Mouse (Mus musculus): ENCODE data around the gene Disp3. TPM values are rescaled to one million over a fixed set of nuclear protein-coding genes. Genes with fewer than 3 reads are reported as not detected.
A peak's percentile ranks its signal among the peaks of the same experiment; 100 is the strongest.

The Disp3 gene
- total RNA-seq, 2 experiments from 2014 or later: 37.5 to 39.4 TPM

DNA sequence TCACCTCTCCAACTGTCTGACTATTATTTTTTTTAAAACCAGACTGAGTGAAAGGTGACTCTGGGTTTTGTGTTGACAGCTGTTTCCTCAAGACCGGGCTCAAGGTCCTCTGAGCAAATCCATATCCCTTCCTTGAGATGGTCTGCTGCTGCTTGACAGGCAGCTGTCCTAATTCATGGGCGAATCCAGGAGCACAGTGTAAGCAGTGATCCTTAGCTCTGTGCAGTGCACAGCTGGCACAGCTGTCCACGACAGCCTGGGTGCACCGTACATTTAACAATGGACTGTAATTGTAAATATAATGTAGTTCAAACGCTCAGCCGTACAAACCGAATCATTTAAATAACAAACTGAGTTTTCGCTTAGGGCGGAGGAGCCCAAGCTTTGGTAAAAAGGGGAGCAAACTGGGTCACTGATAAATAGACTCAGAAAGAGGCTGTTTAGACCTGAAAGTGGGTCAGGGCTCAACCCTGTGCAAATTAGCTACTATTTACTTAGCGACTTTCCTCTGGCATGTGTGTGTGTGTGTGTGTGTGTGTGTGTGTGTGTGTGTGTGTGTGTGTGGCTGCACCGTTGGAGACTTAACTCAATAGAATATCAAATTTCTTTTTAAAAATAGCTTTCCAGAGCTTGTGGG, 72.4 kb downstream of the Disp3 start:
- no peak for DNase-seq

DNA sequence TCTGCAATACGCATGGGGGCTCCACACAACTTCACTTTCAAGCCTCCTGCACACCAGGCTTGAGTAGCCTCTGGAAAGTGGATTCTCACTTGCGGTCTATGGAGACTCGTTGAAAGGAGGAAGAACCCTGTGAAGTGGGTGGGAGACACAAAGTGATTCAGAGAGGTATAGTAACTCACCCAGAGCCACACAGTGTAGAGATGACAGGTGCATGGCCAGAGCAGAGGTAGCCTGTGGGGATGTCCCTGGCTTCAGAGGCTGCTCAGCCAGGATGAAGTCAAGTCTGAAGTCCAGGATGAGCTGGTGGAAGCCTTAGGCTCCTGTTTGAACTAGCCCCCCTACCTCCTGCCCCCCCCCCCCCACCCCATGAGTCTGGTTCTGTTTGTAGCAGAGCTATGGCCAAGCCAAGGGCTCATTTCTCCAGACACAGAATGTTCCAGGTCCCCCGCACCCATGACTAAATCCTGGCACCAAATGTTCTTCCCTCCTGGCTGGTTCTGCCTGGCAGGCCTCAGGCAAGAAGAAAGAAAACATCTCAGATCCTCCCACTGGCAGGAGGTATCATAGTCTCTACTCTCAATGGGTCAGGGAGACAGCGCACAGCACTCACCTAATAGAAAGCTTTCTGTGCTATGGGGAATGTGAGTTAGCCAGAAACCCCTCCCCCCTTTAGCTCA, 73.2 kb downstream of the Disp3 start:
- peak; percentile 76 to 77 for DNase-seq

DNA sequence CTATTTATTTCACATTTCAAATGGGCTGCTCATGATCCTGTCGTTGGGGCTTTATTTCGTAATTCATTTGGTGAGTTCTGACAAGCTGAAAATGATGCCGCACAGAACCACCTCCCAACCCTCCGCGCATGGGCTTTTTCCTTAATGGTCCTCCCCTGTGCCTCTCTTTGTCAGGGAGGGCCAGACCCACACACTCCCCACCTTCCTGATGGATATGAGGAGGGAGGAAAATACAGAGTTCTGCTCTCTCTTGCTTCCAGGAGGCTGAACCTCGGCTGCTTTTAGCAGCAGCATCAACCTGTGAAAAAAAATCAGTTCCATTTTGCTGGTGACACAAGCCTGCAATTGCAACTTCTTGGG, 82.9 kb downstream of the Disp3 start:
- DNase-seq: no peak

DNA sequence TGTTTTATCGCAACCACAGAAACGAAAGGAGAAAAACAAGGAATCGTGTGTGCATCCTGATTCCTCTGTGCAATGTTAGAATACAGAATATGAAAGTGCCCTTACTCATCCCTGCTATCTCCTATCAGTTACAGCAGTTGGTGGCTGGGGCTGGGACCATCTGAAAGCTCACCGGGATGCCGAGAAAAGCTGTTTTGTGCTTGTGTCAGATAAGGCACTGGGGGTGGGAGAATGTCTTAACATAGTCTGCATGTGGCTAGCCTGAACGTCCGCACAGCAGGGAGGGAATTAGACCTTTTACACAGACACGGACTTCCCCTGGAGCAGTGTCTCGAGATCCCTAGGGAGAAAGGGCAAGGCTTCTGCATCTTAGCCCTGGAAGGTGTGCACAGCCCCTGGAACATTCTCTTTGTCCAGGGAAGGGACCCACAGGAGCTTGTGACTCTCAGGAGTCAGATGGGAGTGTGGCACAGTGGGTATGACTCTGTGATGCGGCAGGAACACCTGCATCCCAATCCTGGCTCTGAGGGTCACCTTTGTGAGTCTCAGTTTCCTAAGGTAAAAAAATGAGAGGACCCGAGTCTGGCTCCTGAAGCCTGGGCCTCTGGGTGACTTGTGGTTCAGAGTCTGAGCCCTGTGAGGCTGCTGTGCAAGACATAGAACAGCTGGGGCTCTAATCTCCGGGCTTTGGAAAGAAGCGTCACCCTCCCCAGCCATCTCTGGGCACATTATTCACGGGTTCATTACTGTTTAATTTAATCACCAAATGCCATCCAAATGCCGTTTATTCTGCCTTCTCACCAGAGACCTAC, 83.5 kb downstream of the Disp3 start:
- DNase-seq: no peak

DNA sequence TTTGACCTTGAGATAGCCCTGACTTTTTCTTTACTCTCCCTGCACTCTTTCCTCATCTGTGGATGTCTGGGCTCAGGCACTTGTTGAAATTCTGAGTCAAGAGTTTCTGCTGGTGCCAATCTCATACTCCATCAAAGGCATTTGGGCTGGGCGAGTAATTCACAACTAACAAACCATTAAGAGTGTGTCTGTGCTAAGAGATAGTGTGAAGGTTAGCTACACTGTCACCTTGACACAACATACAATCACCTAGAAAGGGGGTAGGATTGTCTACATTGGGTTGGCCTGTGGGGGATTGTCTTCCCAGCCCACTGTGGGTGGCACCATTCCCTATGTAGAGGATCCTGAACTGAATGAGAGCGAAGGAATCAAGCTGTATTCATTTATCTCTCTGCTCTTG, 84.2 kb downstream of the Disp3 start:
- DNase-seq: no peak

DNA sequence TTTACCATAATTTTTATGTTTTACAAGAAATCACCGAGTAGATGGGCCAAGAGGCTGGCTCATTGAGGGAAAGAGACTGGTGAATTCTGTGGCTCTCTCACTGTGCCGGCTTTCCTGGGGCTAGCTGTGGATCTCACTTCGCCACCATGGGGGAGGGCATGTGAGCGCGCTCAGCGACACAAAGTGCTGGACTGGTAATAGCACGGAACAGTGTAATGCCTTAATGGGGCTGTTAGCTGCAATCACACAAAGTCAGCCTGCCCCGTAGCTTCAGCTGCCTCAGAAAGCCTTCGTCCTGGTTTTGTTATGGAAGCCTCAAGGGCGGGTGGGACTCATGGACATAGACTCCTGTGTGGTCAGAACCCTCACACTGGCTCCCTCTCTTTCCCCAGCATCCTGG, 89.0 kb downstream of the Disp3 start:
- DNase-seq: no peak

DNA sequence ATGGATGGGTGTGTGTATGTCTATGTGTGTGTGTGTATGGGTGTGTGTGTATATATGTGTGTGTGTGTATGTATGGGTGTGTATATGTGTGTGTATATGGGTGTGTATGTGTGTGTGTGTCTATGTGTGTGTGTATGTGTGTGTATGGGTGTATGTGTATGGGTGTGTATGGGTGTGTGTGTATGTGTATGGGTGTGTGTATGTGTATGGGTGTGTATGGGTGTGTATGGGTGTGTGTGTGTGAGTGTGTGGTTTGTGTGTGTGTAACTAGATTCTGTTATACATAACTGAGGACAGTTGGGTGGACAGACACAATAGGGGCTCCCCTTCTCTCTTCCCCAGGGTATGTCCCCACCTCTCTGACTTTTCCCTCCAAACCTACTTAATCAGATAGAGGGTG, 93.4 kb downstream of the Disp3 start:
- DNase-seq: no peak

DNA sequence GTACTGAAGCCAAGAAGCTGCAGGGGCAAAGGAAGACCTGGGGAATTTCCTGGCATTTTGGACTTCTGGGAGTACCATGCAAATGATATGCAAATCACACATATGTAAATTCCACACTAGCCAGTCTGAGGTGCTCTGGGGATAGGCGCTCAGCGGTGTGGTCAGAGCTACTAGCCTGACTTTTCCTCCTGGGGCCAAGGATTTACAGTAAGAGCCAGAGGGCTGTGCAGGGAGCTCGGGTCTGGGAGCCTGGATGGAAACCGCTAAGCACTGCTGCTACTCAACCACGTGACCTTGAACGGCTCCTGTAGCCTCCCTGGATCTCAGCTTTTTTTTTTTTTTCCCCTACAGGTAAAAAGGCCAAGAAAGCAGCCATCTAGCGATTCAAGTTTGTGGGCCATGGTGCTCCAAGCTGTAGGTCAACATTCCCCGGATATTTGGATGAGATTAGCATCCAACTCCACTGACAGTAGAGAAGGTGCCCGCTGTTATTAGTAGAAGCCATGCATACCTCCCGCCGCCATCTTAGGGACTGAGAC, 95.0 kb downstream of the Disp3 start:
- no peak for DNase-seq

Other genes with a start within 250 kb of the Disp3 start
- gene Clcn6, start 249.1 kb downstream of the Disp3 start, total RNA-seq (2021): 10 to 100 TPM; 71.1 to 75.3 TPM
- gene Mthfr, start 248.9 kb downstream of the Disp3 start, total RNA-seq (2021): 10 to 100 TPM; 29.1 to 33.2 TPM
- 1 to 10 TPM; 7.3 TPM for gene Agtrap, start 199.9 kb downstream of the Disp3 start, total RNA-seq (2021)
- gene Mad2l2, start 157.6 kb downstream of the Disp3 start, total RNA-seq (2021): 10 to 100 TPM; 14.5 to 15.6 TPM
- 1 to 10 TPM; 1.3 to 1.6 TPM for gene Draxin, start 157.3 kb downstream of the Disp3 start, total RNA-seq (2021)
- gene Fbxo6, start 135.8 kb downstream of the Disp3 start, total RNA-seq (2021): 10 to 100 TPM; 28.5 to 29.1 TPM
- 100 to 1,000 TPM; 132 to 136 TPM for gene Fbxo44, start 127.5 kb downstream of the Disp3 start, total RNA-seq (2021)
- 100 to 1,000 TPM in 1 of 2 experiments, 10 to 100 TPM in 1; 91.4 to 102 TPM for gene Fbxo2, start 127.3 kb downstream of the Disp3 start, total RNA-seq (2021)
- gene Ubiad1, start 156.8 kb upstream of the Disp3 start, total RNA-seq (2021): 1 to 10 TPM; 7.9 to 8.4 TPM
- gene Mtor, start 160.6 kb upstream of the Disp3 start, total RNA-seq (2021): 10 to 100 TPM; 80.7 to 85.9 TPM
- under 1 TPM in 1 of 2 experiments, not detected in 1; 0.28 TPM for gene Angptl7, start 212.5 kb upstream of the Disp3 start, total RNA-seq (2021)